Mouse (Mus musculus) mouse embryonic stem cell (cell line): Measurements from ENCODE around the gene Dll3.

Experiments used
- in situ Hi-C, 2 experiments: fragments of 300-500 bp; cut with MboI; formaldehyde crosslinking; loops; 1 replicate in 1 of 2; 3 replicates in 1 of 2; pipeline ENCODE4 v1.14.3; 2019 to 2020; ENCODE audit warnings: low sequenced_read_pairs in 2 of 2, low pct_unique_long_range_greater_than_20kb in 1 of 2, mixed read lengths in 1 of 2; ENCODE audit not compliant: unreplicated experiment in 1 of 2

The Dll3 gene

GRCm38 (mm10) chr7:28301616-28302433 lies at the start of gene Dll3:
Gene Dll3 (minus strand): TSS chr7:28302238.
- in situ Hi-C loops: no loop called here

- in situ Hi-C loops: no loop called here
These were observed 49.7 kb upstream of the Dll3 start for GRCm38 (mm10) chr7:28351676-28352191.

- in situ Hi-C loops: no loop called here
These were observed 48.3 kb upstream of the Dll3 start, which contains the start of gene Rps16 for GRCm38 (mm10) chr7:28350155-28350883. Gene Rps16 (plus strand): TSS chr7:28350652.

- in situ Hi-C loops: no loop called here
These were observed 46.6 kb upstream of the Dll3 start for GRCm38 (mm10) chr7:28348601-28349000.

- in situ Hi-C loops: no loop called here
These were observed 45.7 kb upstream of the Dll3 start for GRCm38 (mm10) chr7:28347746-28348145.

GRCm38 (mm10) chr7:28344637-28345036 lies 42.6 kb upstream of the Dll3 start:
- in situ Hi-C loops: no loop called here

GRCm38 (mm10) chr7:28341381-28341780 lies 39.3 kb upstream of the Dll3 start:
- in situ Hi-C loops: no loop called here

GRCm38 (mm10) chr7:28339213-28339917 lies 37.3 kb upstream of the Dll3 start:
- in situ Hi-C loops: no loop called here

GRCm38 (mm10) chr7:28338108-28338998 lies 36.3 kb upstream of the Dll3 start, which contains the start of gene Supt5:
Gene Supt5 (minus strand): TSS chr7:28338746.
- in situ Hi-C loops: no loop called here

GRCm38 (mm10) chr7:28335471-28335870 lies 33.4 kb upstream of the Dll3 start:
- in situ Hi-C loops: no loop called here

GRCm38 (mm10) chr7:28334534-28334933 lies 32.5 kb upstream of the Dll3 start:
- in situ Hi-C loops: no loop called here

- in situ Hi-C loops: no loop called here
These were observed 26.2 kb upstream of the Dll3 start for GRCm38 (mm10) chr7:28328260-28328659.

- in situ Hi-C loops: no loop called here
These were observed 24.4 kb upstream of the Dll3 start for GRCm38 (mm10) chr7:28326457-28326856.

GRCm38 (mm10) chr7:28325293-28325692 lies 23.3 kb upstream of the Dll3 start:
- in situ Hi-C loops: no loop called here

GRCm38 (mm10) chr7:28321974-28322720 lies 20.1 kb upstream of the Dll3 start:
- in situ Hi-C loops: no loop called here

GRCm38 (mm10) chr7:28318714-28319113 lies 16.7 kb upstream of the Dll3 start:
- in situ Hi-C loops: no loop called here

- in situ Hi-C loops: no loop called here
These were observed 16.0 kb upstream of the Dll3 start for GRCm38 (mm10) chr7:28318036-28318435.
